Mouse (Mus musculus): Measurements from ENCODE around the gene Loxl1.

Loxl1 gene

GRCm38 (mm10) chr9:58312196-58312943, 616 bp downstream of the Loxl1 start:
- DNase-seq (ENCODE audit: low spot score in 2 of 2), result no peak

- no peak for DNase-seq (ENCODE audit: low spot score in 2 of 2)
These were observed 1.6 kb downstream of the Loxl1 start for GRCm38 (mm10) chr9:58311191-58311910.

GRCm38 (mm10) chr9:58310043-58310660, 2.8 kb downstream of the Loxl1 start:
- no peak for DNase-seq (ENCODE audit: low spot score in 2 of 2)

- no peak for DNase-seq (ENCODE audit: low spot score in 2 of 2)
These were observed 4.6 kb downstream of the Loxl1 start for GRCm38 (mm10) chr9:58308395-58308794.

GRCm38 (mm10) chr9:58305686-58306085, 7.3 kb downstream of the Loxl1 start:
- no peak for DNase-seq (ENCODE audit: low spot score in 2 of 2)

- no peak for DNase-seq (ENCODE audit: low spot score in 2 of 2)
These were observed 9.3 kb downstream of the Loxl1 start for GRCm38 (mm10) chr9:58303599-58304271.

GRCm38 (mm10) chr9:58303115-58303514, 9.9 kb downstream of the Loxl1 start:
- no peak for DNase-seq (ENCODE audit: low spot score in 2 of 2)

GRCm38 (mm10) chr9:58299356-58299799, 13.6 kb downstream of the Loxl1 start:
- no peak for DNase-seq (ENCODE audit: low spot score in 2 of 2)

GRCm38 (mm10) chr9:58297961-58298477, 15.0 kb downstream of the Loxl1 start:
- DNase-seq (ENCODE audit: low spot score in 2 of 2), result no peak

GRCm38 (mm10) chr9:58297065-58297464, 15.9 kb downstream of the Loxl1 start:
- no peak for DNase-seq (ENCODE audit: low spot score in 2 of 2)

- DNase-seq (ENCODE audit: low spot score in 2 of 2), result peak in 1 of 2 experiments; percentile 20
These were observed 17.1 kb downstream of the Loxl1 start for GRCm38 (mm10) chr9:58295766-58296361.

GRCm38 (mm10) chr9:58295345-58295744, 17.6 kb downstream of the Loxl1 start:
- DNase-seq (ENCODE audit: low spot score in 2 of 2), result no peak

- no peak for DNase-seq (ENCODE audit: low spot score in 2 of 2)
These were observed 18.5 kb downstream of the Loxl1 start for GRCm38 (mm10) chr9:58294527-58294926.

- DNase-seq (ENCODE audit: low spot score in 2 of 2), result no peak
These were observed 23.1 kb downstream of the Loxl1 start for GRCm38 (mm10) chr9:58289901-58290300.

- no peak for DNase-seq (ENCODE audit: low spot score in 2 of 2)
These were observed 23.9 kb downstream of the Loxl1 start for GRCm38 (mm10) chr9:58289090-58289489.

GRCm38 (mm10) chr9:58283431-58283830, 29.6 kb downstream of the Loxl1 start:
- no peak for DNase-seq (ENCODE audit: low spot score in 2 of 2)

- DNase-seq (ENCODE audit: low spot score in 2 of 2), result peak; percentile 54 to 76
These were observed 31.4 kb downstream of the Loxl1 start for GRCm38 (mm10) chr9:58281597-58281996.

- peak; percentile 45 to 66 for DNase-seq (ENCODE audit: low spot score in 2 of 2)
These were observed 32.5 kb downstream of the Loxl1 start for GRCm38 (mm10) chr9:58280259-58281109.

GRCm38 (mm10) chr9:58279780-58280179, 33.2 kb downstream of the Loxl1 start:
- no peak for DNase-seq (ENCODE audit: low spot score in 2 of 2)

Measured in spleen, postnatal 10 days (tissue).